Mouse (Mus musculus) G1E (cell line): ENCODE data around the gene Nmnat1. TPM values are rescaled to one million over a fixed set of nuclear protein-coding genes. Genes with fewer than 3 reads are reported as not detected.

Source experiments
- ATAC-seq: 2 replicates; pipeline ENCODE4 v1.8.0; 2016; ENCODE audit warnings: mild to moderate bottlenecking; ENCODE audit not compliant: insufficient number of reproducible peaks, poor library complexity, low FRiP score, severe bottlenecking; ENCODE audit errors: extremely low read depth
- DNase-seq: peaks from one replicate; pipeline ENCODE4 v3.0.0; 2012; ENCODE audit warnings: low spot score
- H3K27me3 ChIP-seq: 2 replicates; pipeline ENCODE4 v1.6.1; 2012; ENCODE audit warnings: mild to moderate bottlenecking, low read length, inconsistent platforms; ENCODE audit not compliant: insufficient read depth
- H3K36me3 ChIP-seq: replicated peaks from 2 replicates; pipeline ENCODE3; 2012; ENCODE audit warnings: mild to moderate bottlenecking, inconsistent platforms
- H3K4me1 ChIP-seq: 2 replicates; pipeline ENCODE4 v1.6.1; 2012; ENCODE audit warnings: low read depth, low read length, inconsistent platforms, mixed read lengths; ENCODE audit not compliant: insufficient read depth
- H3K4me3 ChIP-seq: 2 replicates; pipeline ENCODE4 v1.5.1; 2012; ENCODE audit warnings: low read depth, mild to moderate bottlenecking, inconsistent platforms, low read length, moderate library complexity, mixed read lengths
- H3K9me3 ChIP-seq: replicated peaks from 2 replicates; pipeline ENCODE4 v1.6.1; 2012; ENCODE audit warnings: inconsistent platforms
- CTCF ChIP-seq: IDR thresholded peaks from 2 replicates; pipeline ENCODE4 v1.5.1; 2012; ENCODE audit warnings: low read depth, low read length, inconsistent platforms, mixed read lengths
- GATA1 ChIP-seq: IDR thresholded peaks from 2 replicates; pipeline ENCODE4 v1.6.1; 2012; ENCODE audit warnings: borderline replicate concordance, low read length, inconsistent platforms, mixed read lengths
- GATA2 ChIP-seq: IDR thresholded peaks from 2 replicates; pipeline ENCODE4 v1.6.1; 2012; ENCODE audit warnings: low read depth, low read length, inconsistent platforms, borderline replicate concordance
- POLR2AphosphoS5 ChIP-seq: IDR thresholded peaks from 2 replicates; pipeline ENCODE4 v1.6.1; 2012; ENCODE audit warnings: low read depth, low read length, inconsistent platforms; ENCODE audit not compliant: insufficient replicate concordance
- TAL1 ChIP-seq: conservative IDR thresholded peaks from 2 replicates; pipeline ENCODE4 v1.6.1; 2012; ENCODE audit warnings: low read depth, low read length, inconsistent platforms, mixed read lengths
- polyA plus RNA-seq: library from polyadenylated mRNA; stranded (reverse); fragments of >175 nt; gene quantifications from 2 replicates; pipeline ENCODE4 v1.2.3, GENCODE M21; 2012
- total RNA-seq, 2 experiments: library from RNA; stranded (forward) in 1 of 2; stranded (reverse) in 1 of 2; fragments of 200-1000 nt in 1 of 2; fragments of >200 nt in 1 of 2; fragmentation: Nextera tagmentation in 1 of 2; gene quantifications; 2 replicates each; pipeline ENCODE4 v1.2.3; 2014 to 2017

The Nmnat1 gene
- total and polyA plus RNA-seq, 3 experiments: 2.0 to 10.8 (median 10.5) TPM

DNA sequence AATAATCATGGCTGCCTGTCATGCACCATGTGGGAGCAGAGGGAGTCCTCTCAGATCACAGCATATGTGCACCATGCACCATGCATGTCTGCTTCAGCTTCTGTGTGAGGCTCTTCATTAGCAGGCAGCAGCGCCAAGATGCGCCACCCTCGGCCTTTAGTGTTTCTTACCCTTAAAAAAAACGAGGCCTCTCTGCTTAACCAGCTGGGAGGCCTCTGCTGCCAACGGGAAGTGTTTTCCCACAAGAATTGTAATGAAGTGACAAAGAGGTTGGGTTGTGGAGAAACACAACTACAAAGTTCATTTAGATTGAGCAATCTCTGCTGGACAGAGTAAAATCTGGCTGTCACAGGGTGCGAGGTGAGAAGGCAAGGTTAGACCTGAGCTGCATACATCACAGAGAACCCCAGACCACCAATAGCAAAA, 26.2 kb upstream of the Nmnat1 start:
- ATAC-seq (no peak), DNase-seq (no peak)
- Histone ChIP-seq H3K4me3 (no peak overlapping the region), H3K27me3 (0 out of 2 replicates have a peak, but pooled peaks cover 3% of the 10 kb centered on the region), H3K9me3 (no peaks in the 10 kb centered on the region), H3K4me1 (no peaks in the 10 kb centered on the region), H3K36me3 (no peaks in the 10 kb centered on the region)
- TF ChIP-seq GATA1 (no peak), CTCF (no peak), GATA2 (no peak), POLR2AphosphoS5 (no peak)

DNA sequence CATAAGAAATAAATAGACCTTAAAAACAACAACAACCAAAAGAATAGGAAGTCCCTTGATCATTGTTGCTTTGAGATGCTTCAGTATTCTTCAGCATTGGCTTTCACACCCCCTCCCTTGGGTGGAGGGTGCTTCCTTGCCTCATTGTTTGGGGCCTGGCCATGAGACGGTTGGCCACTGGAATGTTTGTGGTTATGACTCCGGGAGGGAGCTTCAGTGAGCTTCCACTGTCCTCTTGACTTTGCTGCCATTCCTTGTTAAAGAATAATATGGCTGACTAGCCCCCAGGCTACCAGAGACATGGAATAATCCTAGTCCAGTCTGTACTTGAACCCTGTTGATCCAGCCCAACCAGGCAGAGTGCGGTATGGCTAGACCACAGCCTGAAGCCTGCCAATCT, 21.9 kb upstream of the Nmnat1 start:
- ATAC-seq (no peak), DNase-seq (no peak)
- Histone ChIP-seq H3K27me3 (0 out of 2 replicates have a peak, but pooled peaks cover 1% of the 10 kb centered on the region), H3K36me3 (peaks cover 9% of the 10 kb centered on the region), H3K4me3 (no peak overlapping the region), H3K9me3 (no peaks in the 10 kb centered on the region), H3K4me1 (no peaks in the 10 kb centered on the region)
- TF ChIP-seq POLR2AphosphoS5 (no peak), GATA1 (no peak), GATA2 (no peak), TAL1 (no peak), CTCF (no peak)

DNA sequence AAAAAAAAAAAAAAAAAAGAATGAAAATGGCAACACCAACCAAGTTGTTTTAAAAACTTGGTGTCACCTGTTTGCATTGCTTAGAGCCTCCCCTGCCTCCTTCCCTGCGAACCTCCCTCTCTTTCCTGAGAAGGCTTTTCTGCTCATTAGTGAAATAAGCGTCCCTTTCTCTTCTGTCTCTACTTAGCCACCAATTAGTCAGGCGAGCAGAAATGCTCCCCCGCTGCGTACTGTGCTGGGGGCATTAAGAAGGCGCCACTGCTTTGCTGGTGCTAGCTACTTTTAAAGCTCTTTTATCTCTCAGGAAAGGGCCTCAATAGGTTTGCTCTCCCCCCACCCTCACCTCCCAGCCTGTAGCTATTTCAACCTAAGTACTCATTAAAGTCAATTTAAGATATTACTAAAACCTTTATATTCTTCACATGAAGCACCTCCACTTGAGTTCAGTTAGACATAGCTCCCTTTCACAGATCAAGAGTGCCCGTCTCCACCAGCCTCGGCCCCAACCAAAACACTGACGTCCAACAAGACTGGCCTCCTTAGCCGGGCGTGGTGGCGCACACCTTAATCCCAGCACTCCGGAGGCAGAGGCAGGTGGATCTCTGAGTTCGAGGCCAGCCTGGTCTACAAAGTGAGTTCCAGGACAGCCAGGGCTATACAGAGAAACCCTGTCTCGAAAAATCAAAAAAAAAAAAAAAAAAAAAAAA, 20.4 kb upstream of the Nmnat1 start:
- TF ChIP-seq GATA2 (no peak), POLR2AphosphoS5 (no peak), CTCF (no peak), TAL1 (no peak), GATA1 (no peak)
- Histone ChIP-seq H3K4me3 (no peak overlapping the region), H3K27me3 (no peaks in the 10 kb centered on the region), H3K36me3 (peaks cover 19% of the 10 kb centered on the region), H3K9me3 (no peaks in the 10 kb centered on the region), H3K4me1 (no peaks in the 10 kb centered on the region)
- ATAC-seq (no peak), DNase-seq (no peak)

DNA sequence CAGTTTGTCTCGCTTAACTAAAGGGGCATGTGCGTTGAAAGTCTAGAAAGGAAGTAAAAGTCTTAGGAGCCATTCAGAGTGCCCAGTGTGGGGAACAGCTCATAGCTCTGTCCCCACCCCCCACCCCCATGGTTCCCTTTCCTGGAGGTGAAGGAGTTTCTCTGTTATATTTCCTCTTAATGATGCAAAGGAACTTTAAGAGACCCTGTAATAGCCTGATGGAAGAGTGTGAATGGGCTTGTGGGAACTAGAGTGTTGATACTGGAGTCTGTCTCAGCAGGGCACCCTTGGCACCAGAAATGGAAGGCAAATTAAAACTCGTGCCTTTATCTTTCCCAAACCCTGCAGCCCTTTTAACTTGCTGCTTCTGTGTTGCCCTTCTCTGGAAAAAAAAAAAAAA, 19.9 kb upstream of the Nmnat1 start:
- ATAC-seq: no peak
- H3K4me3 ChIP-seq: no peak overlapping the region
- TF ChIP-seq GATA2 (no peak), GATA1 (no peak), POLR2AphosphoS5 (no peak), CTCF (no peak), TAL1 (no peak)
- no peaks in the 10 kb centered on the region for H3K27me3 ChIP-seq
- peaks cover 25% of the 10 kb centered on the region for H3K36me3 ChIP-seq
- H3K9me3 ChIP-seq: no peaks in the 10 kb centered on the region
- H3K4me1 ChIP-seq: no peaks in the 10 kb centered on the region
- DNase-seq: no peak

DNA sequence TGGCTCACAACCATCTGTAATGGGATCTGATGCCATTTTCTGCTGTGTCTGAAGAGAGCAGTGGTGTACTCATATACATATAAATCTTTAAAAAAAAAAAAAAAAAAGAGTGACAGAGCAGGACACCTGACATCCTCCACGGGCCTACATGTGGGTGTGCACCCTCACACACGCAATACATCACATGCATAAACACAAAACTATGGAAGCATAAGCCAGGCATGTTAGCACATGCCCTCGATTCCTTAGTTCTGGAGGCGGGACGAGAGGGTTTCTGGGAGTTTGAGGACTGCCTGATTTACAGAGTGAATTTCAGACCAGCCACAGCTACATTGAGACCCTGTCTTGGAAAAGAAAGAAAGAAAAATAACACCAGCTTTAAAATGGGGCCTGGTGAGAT, 19.4 kb upstream of the Nmnat1 start:
- Histone ChIP-seq H3K27me3 (no peaks in the 10 kb centered on the region), H3K4me3 (no peak overlapping the region), H3K9me3 (no peaks in the 10 kb centered on the region), H3K4me1 (no peaks in the 10 kb centered on the region), H3K36me3 (peaks cover 30% of the 10 kb centered on the region)
- TF ChIP-seq GATA2 (no peak), POLR2AphosphoS5 (no peak), TAL1 (no peak), GATA1 (no peak), CTCF (no peak)
- DNase-seq (no peak), ATAC-seq (no peak)

DNA sequence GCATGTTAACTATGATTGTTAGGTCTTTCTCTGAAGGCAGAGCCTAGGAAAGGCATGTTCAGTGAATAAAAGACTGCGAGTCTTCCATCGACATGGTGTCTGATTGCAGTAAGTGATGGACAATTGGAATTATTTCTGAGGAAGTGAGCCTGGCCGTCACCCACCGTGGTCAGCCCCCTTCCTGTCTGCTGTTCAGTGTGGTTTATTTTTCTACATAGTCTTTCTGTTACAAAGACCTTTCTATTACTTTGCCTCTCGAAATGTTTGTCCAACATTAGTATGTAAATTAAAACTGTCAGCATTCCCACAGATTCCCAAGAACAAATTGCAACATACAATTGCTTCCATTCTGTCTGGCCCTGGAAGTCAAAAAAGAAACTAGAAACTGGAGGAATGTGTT, 14.8 kb upstream of the Nmnat1 start:
- no peak for TF ChIP-seq TAL1
- TF ChIP-seq CTCF: no peak
- TF ChIP-seq GATA2: no peak
- TF ChIP-seq GATA1: no peak
- no peak for TF ChIP-seq POLR2AphosphoS5
- Histone ChIP-seq H3K36me3 (peaks cover 67% of the 10 kb centered on the region), H3K27me3 (no peaks in the 10 kb centered on the region), H3K4me1 (no peaks in the 10 kb centered on the region), H3K9me3 (no peaks in the 10 kb centered on the region), H3K4me3 (no peak overlapping the region)
- ATAC-seq (no peak), DNase-seq (no peak)

DNA sequence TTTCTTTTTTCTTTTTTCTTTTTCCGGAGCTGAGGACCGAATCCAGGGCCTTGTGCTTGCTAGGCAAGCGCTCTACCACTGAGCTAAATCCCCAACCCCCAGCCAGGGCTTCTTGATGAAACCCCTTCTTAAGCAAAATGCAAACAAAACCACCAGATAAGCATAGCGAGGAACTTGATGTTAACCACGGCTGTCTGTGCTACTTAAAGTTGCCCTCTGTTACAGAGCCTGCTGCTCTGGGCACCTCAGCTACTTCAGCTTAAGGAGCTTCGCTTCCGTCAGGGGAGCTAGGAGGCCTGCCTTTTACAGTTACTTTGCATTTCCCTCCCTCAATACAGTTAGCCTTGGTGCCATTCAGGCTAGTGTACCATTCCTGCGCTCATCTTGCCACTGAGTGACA, 13.9 kb upstream of the Nmnat1 start:
- Histone ChIP-seq H3K4me1 (no peaks in the 10 kb centered on the region), H3K27me3 (no peaks in the 10 kb centered on the region), H3K4me3 (no peak overlapping the region), H3K9me3 (no peaks in the 10 kb centered on the region), H3K36me3 (peaks cover 76% of the 10 kb centered on the region)
- DNase-seq: no peak
- TF ChIP-seq GATA2: no peak
- TF ChIP-seq CTCF: no peak
- no peak for ATAC-seq
